Mouse (Mus musculus) lung, embryonic 14.5 days (tissue): ENCODE measurements at regions not wholly inside any gene's neighbourhood (a gene's known extent, or its start where the extent isn't known, plus 50 kb on each side); places are given as distances from the start of the nearest gene placed in this dataset.
"Not testable (repeated sequence)": the region's sequence is repeated elsewhere in the genome, so short reads cannot be mapped to it uniquely, and the experiment has no call there.

ENCODE experiments used
- ATAC-seq: fragments of 200-750 bp; cut with Nextera tagmentation; 2 replicates; pipeline ENCODE4 v1.8.0; 2017; ENCODE audit warnings: mild to moderate bottlenecking, moderate TSS enrichment, moderate library complexity; ENCODE audit not compliant: insufficient read depth
- DNase-seq: peaks from one replicate; pipeline ENCODE4 v3.0.0-alpha.2; 2015
- H3K27ac ChIP-seq: fragments of 300-500 bp; sonication (generic); 2 replicates; pipeline ENCODE4 v1.5.1; 2014; ENCODE audit warnings: low read depth, mild to moderate bottlenecking, moderate library complexity
- H3K27me3 ChIP-seq: fragments of 300-500 bp; sonication (generic); 2 replicates; pipeline ENCODE4 v1.6.1; 2014; ENCODE audit warnings: low read length, control low read depth; ENCODE audit not compliant: insufficient read depth
- H3K36me3 ChIP-seq: fragments of 300-500 bp; sonication (generic); 2 replicates; pipeline ENCODE4 v1.6.1; 2014; ENCODE audit warnings: control low read depth; ENCODE audit not compliant: insufficient read depth
- H3K4me1 ChIP-seq: fragments of 300-500 bp; sonication (generic); 2 replicates; pipeline ENCODE4 v1.6.1; 2014; ENCODE audit warnings: antibody characterized with exemption, control low read depth; ENCODE audit not compliant: insufficient read depth
- H3K4me2 ChIP-seq: fragments of 300-500 bp; sonication (generic); 2 replicates; pipeline ENCODE4 v1.6.1; 2014; ENCODE audit warnings: mild to moderate bottlenecking
- H3K4me3 ChIP-seq: fragments of 300-500 bp; sonication (generic); 2 replicates; pipeline ENCODE4 v1.5.1; 2014; ENCODE audit warnings: low read depth, low read length
- H3K9ac ChIP-seq: fragments of 300-500 bp; sonication (generic); 2 replicates; pipeline ENCODE4 v1.6.1; 2014
- H3K9me3 ChIP-seq: fragments of 300-500 bp; sonication (generic); 2 replicates; pipeline ENCODE4 v1.6.1; 2016; ENCODE audit warnings: low read depth, low read length, control low read depth
- CTCF ChIP-seq: IDR thresholded peaks from 2 replicates; pipeline ENCODE4 v1.5.1; 2016; ENCODE audit warnings: antibody characterized with exemption, low read depth
- WGBS: fragments of 180-500 bp; shearing (Covaris S2); extraction: QIAGEN DNeasy Blood & Tissue Kit; methylation state at CpG from one replicate; pipeline ENCODE4 v1.1.7; 2014; 5-methylcytosine and 5-hydroxymethylcytosine counted together

DNA sequence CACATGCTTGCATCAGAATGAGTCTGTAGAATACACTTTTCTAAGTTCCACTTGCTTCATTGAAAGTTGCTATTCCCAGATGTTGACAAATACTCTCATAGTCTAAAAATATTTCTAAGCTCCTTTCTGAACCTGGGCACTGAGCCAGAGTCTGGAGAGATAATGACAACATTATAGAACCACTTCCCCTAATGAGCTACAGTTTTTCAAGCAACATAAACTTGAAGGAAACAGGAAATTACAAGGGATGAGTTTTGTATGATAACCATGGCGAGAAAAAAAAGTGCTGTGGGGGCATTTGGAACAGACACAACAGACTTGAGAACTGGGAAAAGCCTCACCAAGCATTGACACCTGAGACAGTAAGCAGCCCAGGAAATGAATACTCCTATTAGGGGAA lies 233.8 kb downstream of the Kctd12 start:
- H3K4me1 ChIP-seq, result no peaks in the 10 kb centered on the region
- H3K27ac ChIP-seq, result no peak overlapping the region
- DNase-seq (peak; percentile 89), ATAC-seq (peak; percentile 75)
- no peak for TF ChIP-seq CTCF
- no peak overlapping the region for H3K4me3 ChIP-seq
- WGBS, result 38% methylated on average over 1 of the region's 1 CpGs
- no peak overlapping the region for H3K9ac ChIP-seq
- no peaks in the 10 kb centered on the region for H3K9me3 ChIP-seq
- H3K4me2 ChIP-seq, result no peak overlapping the region
- H3K27me3 ChIP-seq, result no peaks in the 10 kb centered on the region
- H3K36me3 ChIP-seq, result no peaks in the 10 kb centered on the region

DNA sequence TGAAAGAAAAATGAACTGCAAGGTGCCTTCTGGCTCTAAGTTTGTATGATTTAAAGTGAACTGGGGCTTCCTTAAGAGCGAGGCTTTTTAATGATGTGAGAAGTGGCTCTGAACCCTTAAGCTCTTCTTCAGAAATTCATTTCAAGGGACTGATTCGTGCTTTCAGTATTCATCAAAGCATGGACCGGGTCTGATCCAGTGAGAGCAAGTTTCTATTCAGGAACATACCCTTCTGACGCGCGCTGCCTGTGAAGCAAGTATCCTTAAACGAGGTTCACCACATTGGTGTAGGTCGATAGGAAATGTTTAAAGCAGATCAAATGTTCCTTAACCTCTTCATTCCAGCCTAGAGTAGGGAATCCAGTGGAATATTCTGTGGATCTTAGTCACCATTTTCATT lies 240.1 kb downstream of the Kctd12 start:
- no peak overlapping the region for H3K9ac ChIP-seq
- 77% methylated on average over 8 of the region's 8 CpGs for WGBS
- TF ChIP-seq CTCF, result no peak

DNA sequence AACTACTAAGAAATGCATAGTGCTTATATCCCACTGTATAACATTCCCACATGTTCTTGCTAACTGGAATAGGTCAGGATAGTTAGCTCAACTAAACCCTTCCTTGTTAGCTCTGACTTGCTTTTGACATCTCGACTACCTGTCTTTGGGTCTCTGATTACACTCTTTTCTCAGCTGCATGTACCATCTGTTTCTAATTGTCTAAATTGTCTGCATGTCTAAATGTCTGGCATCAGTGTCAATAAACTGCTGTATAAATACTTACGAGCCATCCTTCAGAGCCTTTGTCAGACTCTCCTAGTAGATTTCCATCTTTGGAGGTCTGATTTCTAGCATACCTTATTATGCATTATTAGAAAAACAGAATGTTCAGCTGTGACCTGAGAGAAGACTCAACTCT lies 245.8 kb downstream of the Kctd12 start:
- no peak overlapping the region for H3K4me2 ChIP-seq
- 62% methylated on average over 2 of the region's 2 CpGs for WGBS
- H3K4me1 ChIP-seq, result no peaks in the 10 kb centered on the region
- no peaks in the 10 kb centered on the region for H3K36me3 ChIP-seq
- no peak for DNase-seq
- no peaks in the 10 kb centered on the region for H3K27me3 ChIP-seq
- H3K4me3 ChIP-seq, result no peak overlapping the region
- no peak for ATAC-seq
- H3K9ac ChIP-seq, result no peak overlapping the region
- H3K27ac ChIP-seq, result no peak overlapping the region
- no peaks in the 10 kb centered on the region for H3K9me3 ChIP-seq
- no peak for TF ChIP-seq CTCF

More for the DNA sequence above, 240.1 kb downstream of the Kctd12 start:
- Histone ChIP-seq H3K36me3 (no peaks in the 10 kb centered on the region), H3K4me2 (no peak overlapping the region), H3K4me3 (no peak overlapping the region), H3K4me1 (no peaks in the 10 kb centered on the region), H3K27me3 (no peaks in the 10 kb centered on the region), H3K27ac (no peak overlapping the region), H3K9me3 (no peaks in the 10 kb centered on the region)
- DNase-seq (no peak), ATAC-seq (no peak)

DNA sequence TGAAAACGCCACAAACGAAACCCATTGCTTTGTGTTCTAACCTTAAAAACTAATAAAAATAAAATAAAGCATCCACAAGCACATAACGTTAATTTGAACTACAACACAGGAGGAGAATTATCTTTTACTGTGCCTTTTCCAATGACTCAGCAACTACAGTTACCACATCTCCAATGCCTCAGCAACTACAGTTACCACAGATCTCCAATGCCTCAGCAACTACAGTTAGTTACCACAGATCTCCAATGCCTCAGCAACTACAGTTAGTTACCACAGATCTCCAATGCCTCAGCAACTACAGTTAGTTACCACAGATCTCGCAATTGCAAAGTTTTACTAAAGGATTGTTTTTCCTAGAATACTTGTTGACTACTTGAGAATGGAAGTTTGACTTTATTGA lies 248.7 kb downstream of the Kctd12 start:
- H3K9me3 ChIP-seq, H3K4me1 ChIP-seq, DNase-seq, H3K27ac ChIP-seq, H3K36me3 ChIP-seq, ATAC-seq, H3K4me2 ChIP-seq, H3K9ac ChIP-seq, H3K4me3 ChIP-seq, H3K27me3 ChIP-seq: not testable (repeated sequence)
- WGBS, result 83% methylated on average over 4 of the region's 4 CpGs

DNA sequence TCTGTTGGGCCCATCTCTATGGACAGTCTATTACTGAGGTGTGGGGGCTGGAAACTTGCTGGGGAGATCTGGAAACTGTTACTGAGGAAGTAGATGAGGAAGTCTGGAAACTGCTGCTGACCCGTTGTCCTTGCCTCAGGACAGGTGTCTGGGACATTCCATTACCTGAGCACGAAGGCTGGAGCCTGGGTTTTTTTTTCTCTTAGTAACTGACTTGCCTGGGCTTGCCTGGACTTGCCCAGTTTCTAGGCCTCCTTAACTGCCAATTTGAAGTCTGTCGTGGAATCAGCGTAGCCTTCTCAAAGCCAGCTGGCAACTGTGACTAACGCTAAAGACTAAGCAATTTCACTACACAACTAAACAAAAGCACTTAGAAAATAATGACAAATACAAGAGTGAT lies 250.7 kb downstream of the Kctd12 start:
- no peaks in the 10 kb centered on the region for H3K4me1 ChIP-seq
- H3K4me3 ChIP-seq, result no peak overlapping the region
- no peaks in the 10 kb centered on the region for H3K9me3 ChIP-seq
- DNase-seq (no peak), ATAC-seq (no peak)
- no peak overlapping the region for H3K27ac ChIP-seq
- no peak overlapping the region for H3K9ac ChIP-seq
- H3K36me3 ChIP-seq, result no peaks in the 10 kb centered on the region
- WGBS, result 64% methylated on average over 5 of the region's 5 CpGs
- H3K4me2 ChIP-seq, result no peak overlapping the region
- TF ChIP-seq CTCF, result no peak
- no peaks in the 10 kb centered on the region for H3K27me3 ChIP-seq

DNA sequence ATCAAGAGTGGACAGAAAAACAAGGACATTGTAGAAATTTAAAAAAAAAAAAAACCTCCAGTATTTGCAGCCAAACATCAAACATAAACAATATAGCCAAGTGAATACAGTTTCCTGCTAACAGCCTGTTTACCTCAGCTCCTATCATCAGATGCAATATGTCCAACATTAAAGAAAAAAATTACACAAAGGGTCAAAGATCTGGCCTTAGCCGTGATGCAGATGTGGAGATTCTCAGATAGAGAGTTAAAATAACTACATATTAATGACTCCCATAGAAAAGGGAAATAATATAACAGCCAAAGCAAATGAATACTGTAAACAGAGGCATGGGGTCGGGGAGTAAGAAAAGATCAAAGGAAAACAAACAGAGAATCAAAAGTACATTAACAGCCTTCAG lies 259.8 kb downstream of the Kctd12 start:
- ATAC-seq (no peak), DNase-seq (peak; percentile 5)
- Histone ChIP-seq H3K4me2 (no peak overlapping the region), H3K9ac (no peak overlapping the region), H3K4me3 (no peak overlapping the region), H3K27ac (no peak overlapping the region), H3K27me3 (no peaks in the 10 kb centered on the region), H3K36me3 (no peaks in the 10 kb centered on the region), H3K9me3 (no peaks in the 10 kb centered on the region), H3K4me1 (no peaks in the 10 kb centered on the region)
- no peak for TF ChIP-seq CTCF
- WGBS, result 25% methylated on average over 2 of the region's 2 CpGs

DNA sequence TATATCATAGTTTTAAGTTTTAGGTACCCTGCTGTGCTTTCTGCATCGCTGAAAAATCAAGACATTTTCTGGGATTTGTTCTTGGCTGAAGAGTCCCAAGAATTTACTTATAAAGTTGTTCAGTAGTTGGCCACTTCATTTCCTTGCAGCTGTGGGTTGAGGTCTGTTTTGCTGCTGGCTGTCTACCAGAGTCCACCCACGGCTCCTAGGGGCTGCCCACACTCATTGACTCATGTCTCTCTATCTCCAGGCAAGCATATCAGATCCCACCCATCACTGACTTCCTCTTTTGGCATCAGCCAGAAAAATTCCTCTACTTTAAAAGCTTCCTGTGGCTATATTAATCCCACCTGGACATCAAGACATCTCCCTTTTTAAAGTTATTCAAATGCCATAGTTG lies 263.9 kb downstream of the Kctd12 start:
- DNase-seq, result no peak
- no peak overlapping the region for H3K4me2 ChIP-seq
- H3K9me3 ChIP-seq, result no peaks in the 10 kb centered on the region
- no peak overlapping the region for H3K9ac ChIP-seq
- H3K36me3 ChIP-seq, result no peaks in the 10 kb centered on the region
- TF ChIP-seq CTCF, result no peak
- H3K4me1 ChIP-seq, result no peaks in the 10 kb centered on the region
- WGBS, result 64% methylated on average over 2 of the region's 2 CpGs
- ATAC-seq, result no peak
- H3K27me3 ChIP-seq, result no peaks in the 10 kb centered on the region
- no peak overlapping the region for H3K4me3 ChIP-seq
- H3K27ac ChIP-seq, result no peak overlapping the region

DNA sequence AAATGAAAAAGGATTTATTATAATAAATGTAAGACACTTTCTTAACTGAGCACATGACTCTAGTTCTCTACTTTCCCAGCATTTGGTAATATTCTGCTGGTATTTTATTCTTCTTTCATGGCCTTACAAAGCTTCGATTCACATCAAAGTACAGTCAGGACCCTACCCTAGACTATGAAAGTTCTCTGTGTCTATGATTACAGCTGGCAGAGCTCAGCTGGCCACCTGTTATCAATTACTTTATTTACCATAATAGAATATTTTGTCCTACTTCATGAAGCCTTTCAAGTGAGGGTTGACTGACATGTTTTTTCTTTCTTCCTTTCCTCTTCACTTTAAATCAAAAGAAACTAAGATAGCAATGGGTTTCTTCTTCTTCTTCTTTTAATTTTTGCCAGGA lies 269.8 kb downstream of the Kctd12 start:
- TF ChIP-seq CTCF, result no peak
- 67% methylated on average over 1 of the region's 1 CpGs for WGBS
- H3K4me3 ChIP-seq, result no peak overlapping the region
- H3K4me2 ChIP-seq, result no peak overlapping the region
- DNase-seq, result no peak
- H3K27me3 ChIP-seq, result no peaks in the 10 kb centered on the region
- no peaks in the 10 kb centered on the region for H3K36me3 ChIP-seq
- no peak overlapping the region for H3K9ac ChIP-seq
- ATAC-seq, result no peak
- H3K4me1 ChIP-seq, result no peaks in the 10 kb centered on the region
- no peak overlapping the region for H3K27ac ChIP-seq
- no peaks in the 10 kb centered on the region for H3K9me3 ChIP-seq
